Mouse (Mus musculus): ENCODE results near the gene Snn.

DNA sequence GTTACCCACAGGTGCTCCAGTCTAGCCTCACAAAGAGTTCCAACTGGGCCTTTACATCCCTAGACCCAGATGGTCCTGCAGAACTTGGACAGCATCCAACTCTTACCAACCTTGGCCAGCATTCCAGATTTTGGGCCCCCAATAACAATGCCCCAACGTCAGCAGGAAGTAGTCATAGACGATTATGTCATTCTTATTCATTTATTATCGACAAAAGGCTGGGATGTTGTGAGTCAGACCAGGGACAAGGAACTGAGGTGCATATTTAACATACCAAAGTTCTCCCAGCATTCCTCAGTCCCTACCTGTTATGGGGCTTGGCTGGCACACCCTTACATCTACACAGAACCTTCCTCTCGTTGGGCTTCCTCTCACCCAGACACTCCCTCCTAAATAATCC lies 44.4 kb upstream of the Snn start:
- TF ChIP-seq CTCF (IDR thresholded peaks at IDR 0.05; ENCODE audit: insufficient read depth, low read length) (no peak), POLR2A (IDR thresholded peaks at IDR 0.05; ENCODE audit: borderline replicate concordance, extremely low read depth, low read depth, low read length) (no peak)

Measured in lung, adult 2 months (tissue).